Mouse (Mus musculus) intestine, embryonic 15.5 days (tissue): ENCODE data around the gene Fbp1. TPM values are rescaled to one million over a fixed set of nuclear protein-coding genes. Genes with fewer than 3 reads are reported as not detected.

Experiments
- ATAC-seq: fragments of 200-750 bp; cut with Nextera tagmentation; 2 replicates; pipeline ENCODE4 v1.8.0; 2017; ENCODE audit warnings: moderate TSS enrichment, moderate library complexity
- H3K27ac ChIP-seq: fragments of 300-500 bp; sonication (generic); 2 replicates; pipeline ENCODE4 v1.5.1; 2015; ENCODE audit warnings: mild to moderate bottlenecking, inconsistent platforms
- H3K27me3 ChIP-seq: fragments of 300-500 bp; sonication (generic); replicated peaks from 2 replicates; pipeline ENCODE4 v1.6.1; 2015; ENCODE audit warnings: inconsistent platforms
- H3K36me3 ChIP-seq: fragments of 300-500 bp; sonication (generic); 2 replicates; pipeline ENCODE4 v1.6.1; 2015; ENCODE audit warnings: inconsistent platforms
- H3K4me1 ChIP-seq: fragments of 300-500 bp; sonication (generic); replicated peaks from 2 replicates; pipeline ENCODE4 v1.6.1; 2015; ENCODE audit warnings: inconsistent platforms
- H3K4me2 ChIP-seq: fragments of 300-500 bp; sonication (generic); replicated peaks from 2 replicates; pipeline ENCODE4 v1.6.1; 2015; ENCODE audit warnings: mild to moderate bottlenecking, inconsistent platforms
- H3K4me3 ChIP-seq: fragments of 300-500 bp; sonication (generic); replicated peaks from 2 replicates; pipeline ENCODE4 v1.5.1; 2015; ENCODE audit warnings: inconsistent platforms
- H3K9ac ChIP-seq: fragments of 300-500 bp; sonication (generic); 2 replicates; pipeline ENCODE4 v1.6.1; 2015; ENCODE audit warnings: inconsistent platforms
- H3K9me3 ChIP-seq: fragments of 300-500 bp; sonication (generic); 2 replicates; pipeline ENCODE4 v1.6.1; 2016; ENCODE audit warnings: inconsistent platforms
- WGBS: fragments of 180-500 bp; shearing (Covaris S2); methylation state at CpG from one replicate; pipeline ENCODE4 v1.1.7; 2015; 5-methylcytosine and 5-hydroxymethylcytosine counted together
- polyA plus RNA-seq: library from polyadenylated mRNA; unstranded; fragments of >200 nt; fragmentation: Nextera tagmentation; extraction: Ambion mirVana; gene quantifications from 2 replicates; pipeline ENCODE4 v1.2.1, GENCODE M21; 2015

Gene Fbp1
- polyA plus RNA-seq, 1 experiment from 2014 or later, result 2.2 TPM

- Histone ChIP-seq H3K4me3 (no peak overlapping the region), H3K27me3 (no peaks in the 10 kb centered on the region), H3K4me2 (no peak overlapping the region), H3K4me1 (0 out of 2 replicates have a peak, but pooled peaks cover 8% of the 10 kb centered on the region), H3K9ac (no peak overlapping the region), H3K36me3 (no peaks in the 10 kb centered on the region), H3K9me3 (no peaks in the 10 kb centered on the region), H3K27ac (no peak overlapping the region)
- no peak for ATAC-seq
- 78% methylated on average over 4 of the region's 4 CpGs for WGBS
Measured at GRCm38 (mm10) chr13:62910206-62910605, 22.1 kb upstream of the Fbp1 start.

GRCm38 (mm10) chr13:62909776-62910175 lies 21.7 kb upstream of the Fbp1 start:
- Histone ChIP-seq H3K4me2 (no peak overlapping the region), H3K4me1 (0 out of 2 replicates have a peak, but pooled peaks cover 8% of the 10 kb centered on the region)

GRCm38 (mm10) chr13:62908163-62908559 lies 20.1 kb upstream of the Fbp1 start:
- peak overlapping the region; percentile 61 for H3K27ac ChIP-seq
- no peak overlapping the region for H3K9ac ChIP-seq
- ATAC-seq, result peak; percentile 97
- 0 out of 2 replicates have a peak overlapping the region, but pooled peaks have one; percentile 12 for H3K4me2 ChIP-seq
- no peaks in the 10 kb centered on the region for H3K27me3 ChIP-seq
- H3K4me3 ChIP-seq, result no peak overlapping the region
- 0 out of 2 replicates have a peak, but pooled peaks cover 8% of the 10 kb centered on the region for H3K4me1 ChIP-seq
- H3K9me3 ChIP-seq, result no peaks in the 10 kb centered on the region
- 20% methylated on average over 8 of the region's 8 CpGs for WGBS
- H3K36me3 ChIP-seq, result no peaks in the 10 kb centered on the region

More at GRCm38 (mm10) chr13:62909776-62910175, 21.7 kb upstream of the Fbp1 start:
- H3K36me3 ChIP-seq, result no peaks in the 10 kb centered on the region
- H3K4me3 ChIP-seq, result no peak overlapping the region
- H3K27ac ChIP-seq, result no peak overlapping the region
- no peaks in the 10 kb centered on the region for H3K9me3 ChIP-seq
- H3K27me3 ChIP-seq, result no peaks in the 10 kb centered on the region
- 70% methylated on average over 5 of the region's 5 CpGs for WGBS
- no peak overlapping the region for H3K9ac ChIP-seq
- no peak for ATAC-seq

- peak overlapping the region; percentile 12; the same call in 1 of the 2 replicates for H3K4me2 ChIP-seq
- H3K27me3 ChIP-seq, result no peaks in the 10 kb centered on the region
- no peak overlapping the region for H3K4me3 ChIP-seq
- H3K36me3 ChIP-seq, result no peaks in the 10 kb centered on the region
- WGBS, result 68% methylated on average over 14 of the region's 14 CpGs
- no peaks in the 10 kb centered on the region for H3K9me3 ChIP-seq
- H3K9ac ChIP-seq, result no peak overlapping the region
- H3K4me1 ChIP-seq, result 0 out of 2 replicates have a peak, but pooled peaks cover 8% of the 10 kb centered on the region
- ATAC-seq, result no peak
- no peak overlapping the region; the same call in 1 of the 2 replicates for H3K27ac ChIP-seq
Measured at GRCm38 (mm10) chr13:62907527-62908162, 19.6 kb upstream of the Fbp1 start.

GRCm38 (mm10) chr13:62901139-62901538 lies 13.1 kb upstream of the Fbp1 start:
- no peak overlapping the region for H3K4me2 ChIP-seq
- no peaks in the 10 kb centered on the region for H3K9me3 ChIP-seq
- H3K27ac ChIP-seq, result no peak overlapping the region
- no peak overlapping the region for H3K4me3 ChIP-seq
- no peak overlapping the region for H3K9ac ChIP-seq
- no peaks in the 10 kb centered on the region for H3K4me1 ChIP-seq
- no peak for ATAC-seq
- H3K36me3 ChIP-seq, result no peaks in the 10 kb centered on the region
- H3K27me3 ChIP-seq, result no peaks in the 10 kb centered on the region

- WGBS, result 87% methylated on average over 4 of the region's 4 CpGs
- ATAC-seq, result no peak
- H3K27ac ChIP-seq, result no peak overlapping the region
- H3K9me3 ChIP-seq, result no peaks in the 10 kb centered on the region; the same call in 1 of the 2 replicates
- H3K4me1 ChIP-seq, result no peaks in the 10 kb centered on the region
- no peaks in the 10 kb centered on the region for H3K27me3 ChIP-seq
- no peak overlapping the region for H3K4me2 ChIP-seq
- H3K9ac ChIP-seq, result no peak overlapping the region
- H3K4me3 ChIP-seq, result no peak overlapping the region
- no peaks in the 10 kb centered on the region for H3K36me3 ChIP-seq
Measured at GRCm38 (mm10) chr13:62897927-62898646, 10.0 kb upstream of the Fbp1 start.

DNA sequence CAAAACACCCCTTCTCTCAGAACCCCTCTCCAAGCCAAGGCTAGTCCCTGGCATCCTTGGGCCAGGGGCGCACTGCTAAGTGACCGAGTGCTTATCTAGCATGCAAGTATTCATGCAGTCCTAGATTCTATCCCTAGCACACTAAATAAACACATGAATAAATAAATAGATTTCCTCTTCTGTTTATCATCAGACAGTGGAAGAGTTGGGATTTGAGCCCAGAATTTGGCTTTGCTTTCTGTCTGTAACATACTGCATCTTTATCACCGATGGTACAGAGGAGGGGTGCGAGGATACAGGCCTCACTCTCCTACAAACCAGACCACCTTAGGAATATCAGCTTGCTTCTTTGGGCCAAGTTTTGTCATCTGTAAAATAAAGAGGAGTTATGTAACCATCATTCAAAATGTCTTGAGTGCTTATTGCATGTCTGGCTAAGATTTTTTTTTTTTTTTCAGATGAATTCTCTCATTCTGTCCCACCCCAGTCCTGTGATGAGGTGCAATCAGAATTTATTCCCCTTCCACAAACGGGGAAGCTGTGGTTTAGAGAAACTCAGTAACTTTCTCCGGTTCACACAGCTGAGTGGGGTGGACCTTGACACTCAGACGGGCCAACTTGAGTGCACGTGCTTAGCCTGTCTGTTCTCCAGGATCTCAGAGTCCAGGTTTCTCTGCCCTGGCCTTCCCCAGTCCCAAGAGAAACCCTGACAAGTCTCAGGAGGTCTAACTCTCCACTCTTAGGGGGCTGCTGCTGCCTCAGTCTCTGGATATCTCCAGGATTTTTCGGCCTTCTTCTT lies 5.2 kb upstream of the Fbp1 start:
- ATAC-seq, result peak; percentile 81
- Histone ChIP-seq H3K4me3 (no peak overlapping the region), H3K9ac (no peak overlapping the region), H3K27ac (0 out of 2 replicates have a peak overlapping the region, but pooled peaks have one; percentile 1), H3K4me1 (no peaks in the 10 kb centered on the region), H3K36me3 (no peaks in the 10 kb centered on the region), H3K4me2 (no peak overlapping the region), H3K9me3 (no peaks in the 10 kb centered on the region; the same call in 1 of the 2 replicates), H3K27me3 (peaks cover 5% of the 10 kb centered on the region)
- 64% methylated on average over 9 of the region's 9 CpGs for WGBS

- Histone ChIP-seq H3K4me3 (no peak overlapping the region), H3K27me3 (peaks cover 12% of the 10 kb centered on the region), H3K4me1 (peaks cover 6% of the 10 kb centered on the region; the same call in 1 of the 2 replicates), H3K4me2 (no peak overlapping the region), H3K36me3 (no peaks in the 10 kb centered on the region), H3K9ac (no peak overlapping the region), H3K9me3 (no peaks in the 10 kb centered on the region), H3K27ac (no peak overlapping the region)
- 80% methylated on average over 2 of the region's 2 CpGs for WGBS
- ATAC-seq, result no peak
Measured at GRCm38 (mm10) chr13:62889311-62889710, 1.2 kb upstream of the Fbp1 start.

DNA sequence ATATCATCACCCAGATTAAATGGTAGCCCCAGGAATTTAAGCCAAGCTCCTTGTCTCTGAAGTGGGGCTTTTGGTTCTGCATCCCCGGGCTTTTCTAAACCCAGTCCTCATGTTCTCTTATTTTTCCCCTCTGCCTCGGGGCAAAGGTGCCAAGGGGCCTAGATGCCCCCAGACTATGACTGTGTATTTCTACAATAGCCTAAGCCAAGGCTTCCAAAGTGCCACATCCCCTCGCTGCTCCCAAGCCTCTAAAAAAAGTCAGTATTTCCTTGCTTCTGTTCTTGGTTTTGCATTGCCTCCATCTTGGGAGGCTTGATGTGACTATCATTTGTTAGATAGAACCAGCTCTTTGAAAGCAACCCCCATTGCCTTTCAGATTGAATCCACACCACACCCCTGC lies 3.5 kb downstream of the Fbp1 start:
- no peaks in the 10 kb centered on the region for H3K36me3 ChIP-seq
- no peak overlapping the region for H3K27ac ChIP-seq
- peaks cover 12% of the 10 kb centered on the region for H3K27me3 ChIP-seq
- no peak overlapping the region for H3K9ac ChIP-seq
- H3K4me3 ChIP-seq, result no peak overlapping the region
- no peak for ATAC-seq
- H3K4me2 ChIP-seq, result no peak overlapping the region
- WGBS, result 80% methylated on average over 3 of the region's 3 CpGs
- H3K4me1 ChIP-seq, result peaks cover 6% of the 10 kb centered on the region; the same call in 1 of the 2 replicates
- H3K9me3 ChIP-seq, result no peaks in the 10 kb centered on the region

DNA sequence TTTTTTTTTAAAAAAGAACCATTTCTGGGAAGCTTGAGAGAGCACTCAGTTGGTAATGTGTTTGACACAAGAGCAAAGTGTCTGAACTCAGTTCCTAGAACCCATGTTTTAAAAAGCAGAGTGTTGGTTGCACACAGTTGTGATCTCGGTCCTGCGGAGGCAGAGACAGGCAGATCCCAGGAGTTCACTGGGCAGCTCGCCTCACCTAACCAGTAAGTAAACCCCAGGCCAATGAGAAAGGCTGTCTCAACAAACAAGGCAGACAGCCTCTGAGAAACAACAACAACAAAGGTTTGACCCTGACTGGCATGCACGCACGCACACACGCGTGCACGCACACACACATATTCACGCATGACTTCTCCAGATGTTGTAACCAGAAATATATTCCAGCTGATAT lies 4.2 kb downstream of the Fbp1 start:
- H3K9ac ChIP-seq, result no peak overlapping the region
- WGBS, result 88% methylated on average over 9 of the region's 9 CpGs
- H3K4me1 ChIP-seq, result peaks cover 6% of the 10 kb centered on the region; the same call in 1 of the 2 replicates
- H3K4me2 ChIP-seq, result no peak overlapping the region
- H3K27me3 ChIP-seq, result peaks cover 7% of the 10 kb centered on the region
- ATAC-seq, result no peak
- no peak overlapping the region for H3K27ac ChIP-seq
- H3K9me3 ChIP-seq, result no peaks in the 10 kb centered on the region
- no peaks in the 10 kb centered on the region for H3K36me3 ChIP-seq
- H3K4me3 ChIP-seq, result no peak overlapping the region

DNA sequence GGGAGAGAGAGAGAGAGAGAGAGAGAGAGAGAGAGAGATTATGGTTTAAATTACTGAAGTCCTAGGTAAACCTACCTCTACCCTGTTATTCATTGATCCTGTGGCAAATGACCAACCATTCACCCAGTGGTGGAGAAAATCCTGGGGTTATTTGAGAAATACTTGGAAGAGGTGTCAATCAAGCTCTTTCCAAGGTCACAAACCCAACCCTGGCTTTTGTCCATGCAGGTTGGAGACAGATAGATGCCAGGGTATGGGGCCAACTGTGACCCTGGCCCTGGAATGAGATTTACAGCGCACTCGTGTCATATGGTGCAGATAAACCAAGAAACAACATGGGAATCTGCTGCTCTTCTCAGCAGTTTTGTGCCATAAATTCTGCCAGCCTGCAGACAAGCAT lies 4.6 kb downstream of the Fbp1 start:
- no peak for ATAC-seq
- Histone ChIP-seq H3K4me1 (peaks cover 6% of the 10 kb centered on the region; the same call in 1 of the 2 replicates), H3K27me3 (peaks cover 7% of the 10 kb centered on the region), H3K9ac (no peak overlapping the region), H3K4me2 (no peak overlapping the region), H3K27ac (no peak overlapping the region), H3K9me3 (no peaks in the 10 kb centered on the region), H3K36me3 (no peaks in the 10 kb centered on the region), H3K4me3 (no peak overlapping the region)
- WGBS, result 57% methylated on average over 2 of the region's 2 CpGs

DNA sequence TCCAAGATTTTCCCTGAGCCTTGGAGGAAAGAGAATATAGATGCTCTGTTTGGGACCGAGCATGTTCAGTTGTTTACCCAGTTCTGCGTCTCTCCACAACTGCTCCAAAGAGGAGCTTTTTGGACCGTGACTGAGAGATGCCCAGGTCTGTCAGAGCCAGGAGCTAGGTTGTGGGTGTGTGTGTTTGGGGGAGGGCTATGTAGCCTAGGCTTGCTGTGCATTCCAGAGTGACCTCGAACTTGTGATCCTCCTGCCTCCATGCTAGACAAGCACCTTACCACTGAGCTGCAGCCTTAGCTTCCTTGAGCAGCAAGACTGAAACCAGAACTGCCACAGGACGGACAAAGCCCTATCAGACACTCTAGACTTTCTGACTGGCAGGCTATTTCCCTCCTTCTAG lies 5.2 kb downstream of the Fbp1 start:
- Histone ChIP-seq H3K9me3 (no peaks in the 10 kb centered on the region), H3K27me3 (peaks cover 7% of the 10 kb centered on the region), H3K27ac (no peak overlapping the region), H3K4me2 (no peak overlapping the region), H3K9ac (no peak overlapping the region), H3K36me3 (no peaks in the 10 kb centered on the region), H3K4me1 (peaks cover 4% of the 10 kb centered on the region; the same call in 1 of the 2 replicates), H3K4me3 (no peak overlapping the region)
- no peak for ATAC-seq
- 73% methylated on average over 5 of the region's 5 CpGs for WGBS
